Comparison of ENCODE assay signal across 16 mouse cellular contexts in genomic region chr9:47642663-47643062, GRCm38 (mm10).
DNase-seq lines count a peak whose midpoint lies in the region; ATAC-seq and TF ChIP-seq lines count a peak whose summit lies in the region.
"Had no signal": no experiment of that assay in that cellular context is flagged by ENCODE, and none has a peak within 500 bp of the region (broad histone marks: within the 10 kb centered on the region; RNA-seq: fewer than 3 reads in every experiment).

No protein-coding gene starts in this region.

- H3ac ChIP-seq in C2C12 (ENCODE audit: control insufficient read depth, insufficient read length, low read depth): no peak overlapping the region

- no peaks in the 10 kb centered on the region for H3K9me3 ChIP-seq in heart, embryonic 11.5 days (replicated peaks; ENCODE audit: control insufficient read depth, low read length)
- no peaks in the 10 kb centered on the region for H3K9me3 ChIP-seq in intestine, embryonic 16.5 days (ENCODE audit: control insufficient read depth, low read length)
- H3K9me3 ChIP-seq in lung, embryonic 16.5 days (ENCODE audit: control insufficient read depth, low read length): no peaks in the 10 kb centered on the region
- H3K9me3 ChIP-seq in midbrain, embryonic 14.5 days (ENCODE audit: control insufficient read depth, low read length): no peaks in the 10 kb centered on the region
- H3K9me3 ChIP-seq: embryonic facial prominence, embryonic 15.5 days; forebrain, embryonic 15.5 days; limb, embryonic 15.5 days had no signal

- no peak overlapping the region for H3K4me2 ChIP-seq in heart, embryonic 11.5 days
- H3K4me2 ChIP-seq in intestine, embryonic 16.5 days (ENCODE audit: low read depth, low read length): no peak overlapping the region
- no peak overlapping the region for H3K4me2 ChIP-seq in lung, embryonic 16.5 days (ENCODE audit: low read depth, low read length)
- H3K4me2 ChIP-seq in midbrain, embryonic 14.5 days (ENCODE audit: low read length): no peak overlapping the region
- H3K4me2 ChIP-seq: embryonic facial prominence, embryonic 15.5 days; forebrain, embryonic 15.5 days; limb, embryonic 15.5 days had no signal

- peaks cover 92% of the 10 kb centered on the region for H3K79me2 ChIP-seq in C2C12 (ENCODE audit: control insufficient read depth, insufficient read depth)

- no peaks in the 10 kb centered on the region for H3K36me3 ChIP-seq in heart, embryonic 11.5 days (ENCODE audit: control insufficient read depth, insufficient read depth, low read length)
- peaks cover 6% of the 10 kb centered on the region for H3K36me3 ChIP-seq in C2C12 (ENCODE audit: control insufficient read depth, insufficient read depth)
- H3K36me3 ChIP-seq in intestine, embryonic 16.5 days (ENCODE audit: control insufficient read depth, insufficient read depth, low read length): no peaks in the 10 kb centered on the region
- no peaks in the 10 kb centered on the region for H3K36me3 ChIP-seq in lung, embryonic 16.5 days (ENCODE audit: control insufficient read depth, insufficient read depth, low read length)
- no peaks in the 10 kb centered on the region for H3K36me3 ChIP-seq in midbrain, embryonic 14.5 days (ENCODE audit: control insufficient read depth, insufficient read depth, low read length)
- H3K36me3 ChIP-seq: embryonic facial prominence, embryonic 15.5 days; forebrain, embryonic 15.5 days; limb, embryonic 15.5 days had no signal

- intact Hi-C loops in heart, postnatal 10 days (cut with DNase I): no loop called here

- H3K4me3 ChIP-seq in heart, embryonic 11.5 days (ENCODE audit: low read depth, low read length): no peak overlapping the region
- H3K4me3 ChIP-seq in C2C12 (ENCODE audit: insufficient read depth, poor library complexity, severe bottlenecking): no peak overlapping the region
- H3K4me3 ChIP-seq in intestine, embryonic 16.5 days (ENCODE audit: low read length): no peak overlapping the region
- no peak overlapping the region for H3K4me3 ChIP-seq in lung, embryonic 16.5 days (ENCODE audit: low read length)
- H3K4me3 ChIP-seq in midbrain, embryonic 14.5 days (replicated peaks; ENCODE audit: low read depth, low read length): no peak overlapping the region
- H3K4me3 ChIP-seq: embryonic facial prominence, embryonic 15.5 days; forebrain, embryonic 15.5 days; limb, embryonic 15.5 days had no signal

- H3K79me3 ChIP-seq in C2C12 (ENCODE audit: low read depth): peaks cover 30% of the 10 kb centered on the region

- no peaks in the 10 kb centered on the region for H3K27me3 ChIP-seq in heart, embryonic 11.5 days (ENCODE audit: control insufficient read depth, insufficient read depth, low read length)
- H3K27me3 ChIP-seq in C2C12 (ENCODE audit: control insufficient read depth, insufficient read depth, insufficient read length): no peaks in the 10 kb centered on the region
- H3K27me3 ChIP-seq in intestine, embryonic 16.5 days (replicated peaks; ENCODE audit: control insufficient read depth, insufficient read depth, low read length): no peaks in the 10 kb centered on the region
- H3K27me3 ChIP-seq in lung, embryonic 16.5 days (ENCODE audit: control insufficient read depth, insufficient read depth, low read depth, low read length): no peaks in the 10 kb centered on the region
- H3K27me3 ChIP-seq in midbrain, embryonic 14.5 days (ENCODE audit: control insufficient read depth, insufficient read depth, low read length): no peaks in the 10 kb centered on the region
- H3K27me3 ChIP-seq: embryonic facial prominence, embryonic 15.5 days; forebrain, embryonic 15.5 days; limb, embryonic 15.5 days had no signal

- no peak for TF ChIP-seq CTCF in C2C12 (IDR thresholded peaks at IDR 0.05; ENCODE audit: control insufficient read depth, insufficient read depth, insufficient read length)

- WGBS in heart, embryonic 11.5 days (ENCODE audit: insufficient replicate concordance): 52% methylated on average over 4 of the region's 4 CpGs
- 45% methylated on average over 4 of the region's 4 CpGs for WGBS in intestine, embryonic 16.5 days
- 33% methylated on average over 4 of the region's 4 CpGs for WGBS in lung, embryonic 16.5 days
- WGBS in midbrain, embryonic 14.5 days: 68% methylated on average over 4 of the region's 4 CpGs

- DNase-seq in heart, postnatal 10 days: peak; percentile 36 to 39
- DNase-seq in layer of hippocampus, adult 18-20 months (ENCODE audit: low spot score in 2 of 2): no peak
- DNase-seq in left cerebral cortex, adult 8-10 months (ENCODE audit: low spot score in 2 of 2): no peak
- DNase-seq in midbrain, embryonic 14.5 days: no peak
- DNase-seq: cerebellum, adult 9-11 months; gastrocnemius, postnatal 10 days; layer of hippocampus, postnatal 36 days; thymus, postnatal 25 days had no signal

- H3K27ac ChIP-seq in heart, embryonic 11.5 days (ENCODE audit: low read depth, low read length): no peak overlapping the region
- no peak overlapping the region for H3K27ac ChIP-seq in intestine, embryonic 16.5 days (ENCODE audit: low read length)
- H3K27ac ChIP-seq in lung, embryonic 16.5 days (ENCODE audit: low read length): no peak overlapping the region; the same call in 1 of the 2 replicates
- H3K27ac ChIP-seq in midbrain, embryonic 14.5 days (replicated peaks; ENCODE audit: low read depth, low read length): no peak overlapping the region
- H3K27ac ChIP-seq: embryonic facial prominence, embryonic 15.5 days; forebrain, embryonic 15.5 days; hindbrain, postnatal 0 days; limb, embryonic 15.5 days had no signal

- no peaks in the 10 kb centered on the region for H3K4me1 ChIP-seq in heart, embryonic 11.5 days (ENCODE audit: control insufficient read depth, insufficient read depth, low read length)
- H3K4me1 ChIP-seq in intestine, embryonic 16.5 days (ENCODE audit: control insufficient read depth, insufficient read depth, low read length): no peaks in the 10 kb centered on the region
- H3K4me1 ChIP-seq in lung, embryonic 16.5 days (replicated peaks; ENCODE audit: control insufficient read depth, insufficient read depth, low read length): peaks cover 11% of the 10 kb centered on the region
- 0 out of 2 replicates have a peak, but pooled peaks cover 3% of the 10 kb centered on the region for H3K4me1 ChIP-seq in midbrain, embryonic 14.5 days (ENCODE audit: control insufficient read depth, insufficient read depth, low read length)

- H3K9ac ChIP-seq in heart, embryonic 11.5 days (ENCODE audit: low read depth, low read length): no peak overlapping the region
- no peak overlapping the region for H3K9ac ChIP-seq in intestine, embryonic 16.5 days (ENCODE audit: low read depth, low read length)
- H3K9ac ChIP-seq in lung, embryonic 16.5 days (ENCODE audit: low read length): no peak overlapping the region
- H3K9ac ChIP-seq in midbrain, embryonic 14.5 days (replicated peaks; ENCODE audit: low read length): no peak overlapping the region
- H3K9ac ChIP-seq: embryonic facial prominence, embryonic 15.5 days; forebrain, embryonic 15.5 days; limb, embryonic 15.5 days had no signal

- ATAC-seq in heart, embryonic 11.5 days (replicated peaks; ENCODE audit: insufficient number of reproducible peaks, low FRiP score, low TSS enrichment): no peak
- ATAC-seq in intestine, embryonic 16.5 days: peak; percentile 74
- peak; percentile 88 for ATAC-seq in lung, embryonic 16.5 days (ENCODE audit: low read depth)
- ATAC-seq in midbrain, embryonic 14.5 days (ENCODE audit: low FRiP score, low TSS enrichment): no peak
- ATAC-seq: forebrain, embryonic 15.5 days; hindbrain, postnatal 0 days had no signal

TF ChIP-seq in C2C12, 6 proteins besides CTCF, POLR2A, EP300 and RAD21:
- TF ChIP-seq CEBPB (IDR thresholded peaks at IDR 0.05; ENCODE audit: low read depth) (no peak), MAX (IDR thresholded peaks at IDR 0.05) (no peak), MYOD1 (IDR thresholded peaks at IDR 0.05; ENCODE audit: control insufficient read depth, insufficient read length, low read depth) (peak; percentile 67), FOSL1 (IDR thresholded peaks at IDR 0.05; ENCODE audit: insufficient read depth, low read length, poor library complexity, severe bottlenecking) (no peak), MYOG (IDR thresholded peaks at IDR 0.05; ENCODE audit: control insufficient read depth, extremely low read depth, insufficient read length) (no peak), USF1 (IDR thresholded peaks at IDR 0.05; ENCODE audit: low read depth) (no peak)

Comparison
In these comparisons a context has a peak if more than half of its experiments do, and no peak if none do; other contexts are left out.
1. DNase-seq: peak in heart, postnatal 10 days (2 of 2); none in layer of hippocampus, adult 18-20 months (0 of 2), left cerebral cortex, adult 8-10 months (0 of 2) and midbrain, embryonic 14.5 days (single experiment).
2. ATAC-seq: peak in intestine, embryonic 16.5 days (single experiment) and lung, embryonic 16.5 days (single experiment); none in heart, embryonic 11.5 days (single experiment) and midbrain, embryonic 14.5 days (single experiment).